Mouse (Mus musculus) CH12.LX (cell line): ENCODE results near the gene Lmo1. TPM values are rescaled to one million over a fixed set of nuclear protein-coding genes. Genes with fewer than 3 reads are reported as not detected.
"Not testable (repeated sequence)": the region's sequence is repeated elsewhere in the genome, so short reads cannot be mapped to it uniquely, and the experiment has no call there.

Experiments
- DNase-seq: peaks from one replicate; pipeline ENCODE4 v3.0.0-alpha.2; 2013; ENCODE audit errors: extremely low read depth
- H3K27ac ChIP-seq: 2 replicates; pipeline ENCODE4 v1.5.1; 2012; ENCODE audit warnings: low read depth, mild to moderate bottlenecking, control low read depth, moderate library complexity; ENCODE audit not compliant: insufficient read depth
- H3K27me3 ChIP-seq: replicated peaks from 2 replicates; pipeline ENCODE3; 2012; ENCODE audit warnings: inconsistent platforms
- H3K36me3 ChIP-seq, 2 experiments: replicated peaks in 1 of 2; 2 replicates each; pipeline versions ENCODE3 to v1.6.1; 2012; ENCODE audit warnings: inconsistent platforms in 1 of 2, low read length in 1 of 2, mild to moderate bottlenecking in 1 of 2, mixed read lengths in 1 of 2, moderate library complexity in 1 of 2; ENCODE audit not compliant: control insufficient read depth in 1 of 2, insufficient read depth in 1 of 2
- H3K4me1 ChIP-seq, 2 experiments: 2 replicates each; pipeline ENCODE4 v1.6.1; 2012; ENCODE audit warnings: inconsistent platforms in 1 of 2, moderate library complexity in 1 of 2; ENCODE audit not compliant: insufficient read depth in 2 of 2, control insufficient read depth in 1 of 2
- H3K4me2 ChIP-seq: 2 replicates; pipeline ENCODE4 v1.6.1; 2012; ENCODE audit warnings: low read depth, mild to moderate bottlenecking, control low read depth; ENCODE audit not compliant: poor library complexity, insufficient read depth, severe bottlenecking
- H3K4me3 ChIP-seq, 3 experiments: fragments of 150-350 bp in 1 of 3; sonication (generic) in 1 of 3; replicated peaks in 1 of 3; 2 replicates each; pipeline versions ENCODE3 to v1.5.1; 2011 to 2012; ENCODE audit warnings: low read depth in 2 of 3, low read length in 2 of 3, mild to moderate bottlenecking in 2 of 3, moderate library complexity in 2 of 3, control low read depth in 1 of 3, improper control_type of control experiment in 1 of 3, inconsistent platforms in 1 of 3, mixed read lengths in 1 of 3; ENCODE audit not compliant: poor library complexity in 1 of 3
- H3K79me2 ChIP-seq: replicated peaks from 2 replicates; pipeline ENCODE4 v1.6.1; 2012; ENCODE audit warnings: mild to moderate bottlenecking, moderate library complexity; ENCODE audit not compliant: control insufficient read depth, poor library complexity, insufficient read depth, severe bottlenecking; ENCODE audit errors: extremely low read depth
- H3K9ac ChIP-seq: 2 replicates; pipeline ENCODE4 v1.6.1; 2012; ENCODE audit warnings: low read depth, mild to moderate bottlenecking, control low read depth, moderate library complexity; ENCODE audit not compliant: insufficient read depth
- H3K9me3 ChIP-seq: replicated peaks from 2 replicates; pipeline ENCODE3; 2012; ENCODE audit warnings: low read length, inconsistent platforms, mixed read lengths
- CHD1 ChIP-seq: IDR thresholded peaks from 2 replicates; pipeline ENCODE4 v1.6.1; 2012; ENCODE audit warnings: low read depth, low read length, improper control_type of control experiment, inconsistent platforms
- SMC3 ChIP-seq: IDR thresholded peaks from 2 replicates; pipeline ENCODE4 v1.6.1; 2011; ENCODE audit warnings: low read depth, low read length, improper control_type of control experiment
- TBP ChIP-seq: conservative IDR thresholded peaks from 2 replicates; pipeline ENCODE4 v1.6.1; 2011; ENCODE audit warnings: low read depth, low read length, improper control_type of control experiment
- TCF12 ChIP-seq: IDR thresholded peaks from 2 replicates; pipeline ENCODE4 v1.6.1; 2014; ENCODE audit warnings: low read depth, mild to moderate bottlenecking, inconsistent platforms, low read length, improper control_type of control experiment
- ZMIZ1 ChIP-seq: IDR thresholded peaks from 2 replicates; pipeline ENCODE4 v1.6.1; 2012; ENCODE audit warnings: low read depth, mild to moderate bottlenecking, inconsistent platforms, low read length, improper control_type of control experiment
- dilution Hi-C: fragments of 300-500 bp; cut with MboI; formaldehyde crosslinking; loops from 2 replicates; pipeline ENCODE4 v1.14.3; 2020; ENCODE audit warnings: low sequenced_read_pairs; ENCODE audit not compliant: extremely low pct_unique_long_range_greater_than_20kb, extremely low pct_ligation_motif_present
- in situ Hi-C: fragments of 300-500 bp; cut with MboI; formaldehyde crosslinking; loops from 3 replicates; pipeline ENCODE4 v1.14.3; 2019; ENCODE audit warnings: low sequenced_read_pairs, low pct_ligation_motif_present, low pct_unique_long_range_greater_than_20kb, mixed read lengths
- polyA plus RNA-seq: library from polyadenylated mRNA; unstranded; fragments of >175 nt; gene quantifications from 2 replicates; pipeline ENCODE4 v1.2.1, GENCODE M21; 2012; ENCODE audit warnings: low read depth; ENCODE audit not compliant: insufficient read length
- total RNA-seq, 2 experiments: library from RNA; depleted of rRNA; stranded (reverse); fragments of 300-350 nt in 1 of 2; fragments of >200 nt in 1 of 2; gene quantifications; 2 replicates each; pipeline ENCODE4 v1.2.3; 2012 to 2014

Gene Lmo1
- total and polyA plus RNA-seq, 3 experiments: 0.30 TPM; not detected in 2

DNA sequence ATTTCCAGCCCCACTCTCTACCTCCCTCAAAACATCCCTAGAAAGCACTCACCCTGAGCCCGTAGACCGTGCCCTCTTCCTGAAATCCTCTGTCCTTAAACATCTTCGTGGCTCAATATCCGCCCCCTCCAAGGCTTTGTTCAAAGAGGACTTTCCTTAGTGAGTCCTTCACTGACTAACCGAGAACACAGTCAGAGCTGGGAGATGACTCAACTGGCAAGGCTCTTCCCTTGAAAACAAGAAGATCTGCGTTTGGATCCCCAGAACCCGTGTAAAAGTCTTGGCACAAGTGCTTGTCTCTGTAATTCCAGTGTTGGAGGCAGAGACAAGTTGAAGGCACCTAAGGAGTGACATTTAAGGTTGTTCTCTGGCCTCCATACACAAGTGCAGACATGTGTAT is 80.7 kb downstream of the Lmo1 start:
- Histone ChIP-seq H3K4me3 (no peak overlapping the region), H3K9me3 (peaks cover 4% of the 10 kb centered on the region), H3K4me1 (peaks cover 0 to 3% of the 10 kb centered on the region in 2 experiments; a peak in 1 of 4 replicates), H3K27me3 (peaks cover 66% of the 10 kb centered on the region), H3K36me3 (no peaks in the 10 kb centered on the region), H3K9ac (no peak overlapping the region), H3K4me2 (no peak overlapping the region), H3K27ac (no peak overlapping the region), H3K79me2 (no peaks in the 10 kb centered on the region)
- in situ Hi-C loops: no loop called here
- DNase-seq: no peak
- dilution Hi-C loops: no loop called here
- TF ChIP-seq SMC3 (no peak), ZMIZ1 (no peak), TBP (no peak), TCF12 (no peak), CHD1 (no peak)

DNA sequence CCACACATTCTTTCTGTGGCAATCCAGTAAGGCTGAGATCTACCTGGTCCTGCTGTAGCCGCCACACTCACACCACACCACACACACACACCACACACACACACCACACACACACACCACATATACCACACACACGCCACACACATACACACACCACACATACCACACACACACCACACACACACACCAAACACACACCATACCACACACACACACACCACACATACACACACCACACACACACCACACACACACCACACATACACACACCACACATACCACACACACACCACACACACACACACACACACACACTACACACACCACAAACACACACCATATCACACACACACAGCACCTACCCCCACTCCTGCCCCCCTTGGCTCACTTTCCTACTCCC is 83.7 kb downstream of the Lmo1 start:
- H3K27ac ChIP-seq, in situ Hi-C loops: not testable (repeated sequence)

More for the DNA sequence above, 83.7 kb downstream of the Lmo1 start:
- dilution Hi-C loops, H3K36me3 ChIP-seq, H3K9ac ChIP-seq, H3K4me1 ChIP-seq, DNase-seq, H3K4me2 ChIP-seq, H3K9me3 ChIP-seq, H3K79me2 ChIP-seq: not testable (repeated sequence)
- H3K27me3 ChIP-seq: peaks cover 74% of the 10 kb centered on the region
- H3K4me3 ChIP-seq: peak overlapping the region in 1 of 3 experiments; percentile 20

Other genes with a start within 250 kb of the Lmo1 start
- gene Nlrp10, start 245.0 kb downstream of the Lmo1 start, total RNA-seq (2012; rRNA removed): 0.13 TPM in 2 replicates
- gene Nlrp10, start 245.0 kb downstream of the Lmo1 start, total RNA-seq (2014; rRNA removed): 0.12 TPM in 2 replicates
- gene Nlrp10, start 245.0 kb downstream of the Lmo1 start, polyA plus RNA-seq: 0.10 and 0.11 TPM in 2 replicates
- 116 and 119 TPM in 2 replicates for gene Eif3f, start 240.8 kb downstream of the Lmo1 start, total RNA-seq (2012; rRNA removed)
- 86.9 and 92.0 TPM in 2 replicates for gene Eif3f, start 240.8 kb downstream of the Lmo1 start, total RNA-seq (2014; rRNA removed)
- gene Eif3f, start 240.8 kb downstream of the Lmo1 start, polyA plus RNA-seq: 170 and 172 TPM in 2 replicates
- gene Tub, start 224.9 kb downstream of the Lmo1 start, total RNA-seq (2012; rRNA removed): 0.13 TPM in 1 of 2 replicates, not detected in the other
- gene Tub, start 224.9 kb downstream of the Lmo1 start, total RNA-seq (2014; rRNA removed): not detected in 2 replicates
- gene Tub, start 224.9 kb downstream of the Lmo1 start, polyA plus RNA-seq: not detected in 2 replicates
- gene Ric3, start 91.9 kb downstream of the Lmo1 start, total RNA-seq (2012; rRNA removed): 0.13 TPM in 1 of 2 replicates, not detected in the other
- gene Ric3, start 91.9 kb downstream of the Lmo1 start, total RNA-seq (2014; rRNA removed): not detected in 2 replicates
- gene Ric3, start 91.9 kb downstream of the Lmo1 start, polyA plus RNA-seq: not detected in 2 replicates